Mouse (Mus musculus): ENCODE data around the gene Tcp11l2. TPM values are rescaled to one million over a fixed set of nuclear protein-coding genes. Genes with fewer than 3 reads are reported as not detected.

The Tcp11l2 gene
- polyA plus RNA-seq, 1 experiment, result 8.9 TPM

DNA sequence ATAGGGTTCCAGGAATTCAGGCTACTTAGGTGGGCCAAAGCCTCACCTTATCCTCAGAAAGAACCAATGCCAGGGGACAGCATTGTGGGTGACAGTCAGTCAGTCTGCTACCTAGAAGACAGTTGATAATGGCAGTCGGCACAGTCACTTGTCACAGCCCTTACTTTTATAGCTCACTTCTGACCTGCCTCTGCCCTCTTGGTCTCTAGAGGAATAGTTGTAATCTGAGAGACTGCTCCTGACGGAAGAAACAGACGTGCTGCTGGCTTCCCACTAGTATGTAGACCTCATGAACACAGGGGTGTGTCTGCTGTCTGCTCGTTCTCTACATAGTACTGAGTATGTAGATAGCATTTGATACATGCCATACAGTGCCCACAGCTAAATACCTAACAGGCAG lies 33.9 kb downstream of the Tcp11l2 start:
- Histone ChIP-seq H3K4me1 (ENCODE audit: control insufficient read depth, insufficient read depth, insufficient read length, low read length) (peaks cover 4% of the 10 kb centered on the region), H3K4me3 (ENCODE audit: insufficient read depth, low read depth, low read length) (no peak overlapping the region), H3K27ac (replicated peaks; ENCODE audit: low read depth, low read length) (peak overlapping the region; percentile 31)

DNA sequence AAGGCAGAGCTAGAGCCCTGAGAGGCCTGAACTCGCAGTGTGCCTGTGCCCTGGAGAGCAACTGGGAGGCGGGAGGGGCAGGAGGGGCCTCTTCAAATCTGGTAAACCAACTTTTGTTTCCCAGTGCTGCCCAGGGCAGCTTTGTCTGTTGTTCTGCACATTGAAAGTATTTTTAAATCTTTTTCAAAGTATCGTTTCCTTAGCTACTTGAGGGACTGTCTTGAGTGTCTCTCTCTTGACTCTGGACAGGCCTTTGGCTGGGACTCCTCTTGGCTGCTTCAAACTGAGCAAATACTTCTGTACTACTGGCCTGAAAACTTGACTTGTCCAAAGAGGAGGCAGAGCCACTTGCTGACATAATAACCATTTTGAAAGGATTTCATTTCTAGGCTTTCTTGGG lies 34.4 kb downstream of the Tcp11l2 start:
- Histone ChIP-seq H3K4me1 (ENCODE audit: control insufficient read depth, insufficient read depth, insufficient read length, low read length) (peaks cover 4% of the 10 kb centered on the region), H3K27ac (replicated peaks; ENCODE audit: low read depth, low read length) (peak overlapping the region; percentile 31), H3K4me3 (ENCODE audit: insufficient read depth, low read depth, low read length) (no peak overlapping the region)

DNA sequence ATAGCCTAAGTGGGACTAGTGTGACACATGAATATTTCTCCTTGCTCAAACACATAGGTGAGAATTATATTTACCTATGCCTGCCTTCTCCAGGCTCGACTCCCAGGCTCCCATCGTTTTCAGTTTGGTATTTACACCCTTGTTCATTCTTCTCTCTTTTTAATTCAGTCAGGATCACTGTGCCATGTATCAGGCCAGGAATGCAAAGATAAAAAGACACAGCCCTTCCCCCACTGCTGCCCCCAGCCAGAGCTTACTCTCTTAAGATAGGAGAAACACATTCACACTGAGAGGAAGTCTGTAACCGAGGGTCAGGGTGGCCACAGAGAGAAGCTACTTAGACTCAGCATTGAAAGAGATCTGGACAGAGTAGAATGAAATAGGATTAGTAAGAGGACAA lies 35.2 kb downstream of the Tcp11l2 start:
- Histone ChIP-seq H3K27ac (replicated peaks; ENCODE audit: low read depth, low read length) (no peak overlapping the region), H3K4me1 (ENCODE audit: control insufficient read depth, insufficient read depth, insufficient read length, low read length) (peaks cover 4% of the 10 kb centered on the region), H3K4me3 (ENCODE audit: insufficient read depth, low read depth, low read length) (no peak overlapping the region)

DNA sequence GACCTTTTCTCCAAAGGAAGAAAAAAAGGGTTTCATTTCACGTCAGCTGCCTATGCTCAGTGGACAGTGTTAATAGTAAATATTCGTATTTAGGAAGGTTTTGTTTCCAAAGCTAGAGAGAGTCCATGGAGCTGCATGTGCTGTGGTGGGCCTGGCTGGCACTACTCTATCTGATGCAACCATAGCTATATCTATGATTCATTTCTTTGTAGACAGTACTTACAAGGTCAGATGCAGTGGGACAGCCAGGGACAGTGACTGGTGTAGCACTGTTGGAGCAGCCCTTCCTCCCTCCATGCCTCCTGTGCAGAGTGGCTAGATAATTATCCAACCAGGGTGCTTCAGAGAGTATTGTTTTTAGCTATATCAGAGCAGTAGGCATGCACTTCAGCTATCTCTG lies 35.9 kb downstream of the Tcp11l2 start:
- H3K4me3 ChIP-seq (ENCODE audit: insufficient read depth, low read depth, low read length), result no peak overlapping the region
- H3K27ac ChIP-seq (replicated peaks; ENCODE audit: low read depth, low read length), result no peak overlapping the region
- H3K4me1 ChIP-seq (ENCODE audit: control insufficient read depth, insufficient read depth, insufficient read length, low read length), result peaks cover 4% of the 10 kb centered on the region

DNA sequence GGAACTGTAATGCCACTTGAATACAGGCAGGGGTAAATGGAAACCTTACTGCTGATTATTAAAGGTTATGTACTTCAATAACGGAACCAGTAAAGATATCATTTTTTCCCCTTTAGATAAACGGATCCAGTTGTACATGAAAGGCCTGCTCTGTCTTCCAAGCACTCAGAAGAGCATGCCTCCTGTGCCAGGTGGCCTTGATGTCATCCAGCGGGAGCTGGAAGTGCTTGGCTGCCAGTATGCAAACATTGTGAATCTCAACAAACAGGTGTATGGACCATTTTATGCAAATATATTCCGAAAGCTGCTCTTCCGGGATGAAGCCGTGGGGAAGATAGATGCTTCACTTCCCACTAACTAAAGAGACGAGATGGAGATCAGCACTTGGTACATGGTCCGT lies 36.9 kb downstream of the Tcp11l2 start:
- no peak overlapping the region for H3K4me3 ChIP-seq (ENCODE audit: insufficient read depth, low read depth, low read length)
- peaks cover 4% of the 10 kb centered on the region for H3K4me1 ChIP-seq (ENCODE audit: control insufficient read depth, insufficient read depth, insufficient read length, low read length)
- no peak overlapping the region for H3K27ac ChIP-seq (replicated peaks; ENCODE audit: low read depth, low read length)

DNA sequence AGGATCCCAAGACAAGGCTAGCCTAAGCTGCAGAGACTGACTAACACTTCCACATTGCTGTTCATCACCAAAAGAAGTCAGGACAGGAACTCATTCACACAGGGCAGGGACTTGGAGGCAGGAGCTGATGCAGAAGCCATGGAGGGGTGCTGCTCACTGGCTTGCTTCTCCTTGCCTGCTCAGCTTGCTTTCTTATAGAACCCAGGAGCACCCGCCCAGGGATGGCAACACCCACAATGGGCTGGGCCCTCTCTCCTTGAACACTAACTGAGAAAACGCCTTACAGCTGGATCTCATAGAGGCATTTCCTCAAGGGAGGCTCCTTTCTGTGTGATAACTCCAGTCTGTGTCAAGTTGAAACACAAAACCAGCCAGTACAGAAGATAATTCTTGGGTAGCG lies 38.6 kb downstream of the Tcp11l2 start:
- Histone ChIP-seq H3K4me3 (ENCODE audit: insufficient read depth, low read depth, low read length) (no peak overlapping the region), H3K27ac (replicated peaks; ENCODE audit: low read depth, low read length) (no peak overlapping the region), H3K4me1 (ENCODE audit: control insufficient read depth, insufficient read depth, insufficient read length, low read length) (peaks cover 4% of the 10 kb centered on the region)

DNA sequence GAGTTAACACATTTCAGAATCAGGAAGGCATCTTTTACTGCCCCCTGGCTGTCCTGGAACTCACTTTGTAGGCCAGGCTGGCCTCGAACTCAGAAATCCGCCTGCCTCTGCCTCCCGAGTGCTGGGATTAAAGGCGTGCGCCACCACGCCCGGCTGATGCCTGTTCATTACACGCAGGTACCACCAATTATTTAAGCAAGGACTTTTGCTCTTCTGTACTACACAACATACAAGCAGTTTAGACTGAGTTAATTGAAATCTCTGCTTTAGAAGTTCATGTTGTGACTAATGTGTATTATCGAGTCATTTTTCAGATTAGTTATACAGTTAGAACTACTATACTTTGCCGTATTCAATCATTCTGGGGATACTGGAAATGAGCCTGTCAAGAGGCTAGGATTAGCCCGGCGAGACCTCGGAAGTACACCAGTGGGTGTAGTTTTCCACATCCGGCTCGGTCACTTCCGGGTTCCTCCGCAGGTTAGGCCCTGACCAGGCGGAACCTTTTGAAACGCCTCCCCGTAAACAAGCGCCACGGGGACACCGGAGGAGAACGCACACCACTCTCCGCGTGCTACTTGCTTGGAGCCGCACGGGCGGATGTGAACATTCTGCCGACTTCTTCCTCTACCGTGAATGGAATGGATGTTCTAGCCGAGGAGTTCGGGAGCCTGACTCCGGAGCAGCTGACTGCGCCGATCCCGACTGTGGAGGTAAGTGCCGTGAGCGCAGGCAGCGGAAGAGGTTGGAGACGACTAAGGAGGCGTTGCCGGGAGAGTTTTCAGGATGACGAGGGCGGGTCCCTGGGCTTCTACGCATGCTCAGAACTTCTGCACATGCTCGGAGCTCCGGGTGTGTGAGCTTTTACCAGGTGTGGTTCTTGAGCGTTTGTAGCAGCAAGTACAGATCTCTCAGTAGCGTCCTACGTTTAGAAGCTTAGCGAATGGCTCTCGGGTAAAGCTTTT lies 45.7 kb downstream of the Tcp11l2 start, which contains the start of gene Polr3b:
Gene Polr3b, plus strand, starts transcription at position 467 of the 965 bp plus-strand sequence.
- Histone ChIP-seq H3K4me3 (ENCODE audit: insufficient read depth, low read depth, low read length) (peak within 1 kb of the TSS; percentile 91), H3K27ac (replicated peaks; ENCODE audit: low read depth, low read length) (peak within 1 kb of the TSS; percentile 94), H3K4me1 (ENCODE audit: control insufficient read depth, insufficient read depth, insufficient read length, low read length) (no peaks in the 10 kb centered on the region)

DNA sequence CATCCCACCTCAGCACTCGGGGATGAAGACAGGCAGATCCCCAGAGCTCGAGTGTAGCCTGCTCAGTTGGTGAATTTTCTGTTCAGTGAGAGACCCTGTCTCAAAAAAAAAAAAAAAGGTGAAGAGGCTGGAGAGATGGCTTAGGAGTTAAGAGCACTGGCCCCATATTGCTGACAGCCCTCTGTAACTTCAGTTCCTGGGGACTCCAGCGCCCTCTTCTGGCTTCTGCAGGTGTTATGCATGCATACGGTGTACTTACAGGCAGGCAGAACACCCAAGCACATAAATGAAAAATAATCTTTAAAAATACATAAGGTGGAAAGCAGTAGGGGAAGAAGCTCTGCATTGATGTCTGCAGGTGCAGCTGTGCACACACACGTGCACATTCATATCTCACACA lies 54.8 kb downstream of the Tcp11l2 start:
- H3K27ac ChIP-seq (replicated peaks; ENCODE audit: low read depth, low read length), result no peak overlapping the region
- H3K4me3 ChIP-seq (ENCODE audit: insufficient read depth, low read depth, low read length), result no peak overlapping the region
- no peaks in the 10 kb centered on the region for H3K4me1 ChIP-seq (ENCODE audit: control insufficient read depth, insufficient read depth, insufficient read length, low read length)

DNA sequence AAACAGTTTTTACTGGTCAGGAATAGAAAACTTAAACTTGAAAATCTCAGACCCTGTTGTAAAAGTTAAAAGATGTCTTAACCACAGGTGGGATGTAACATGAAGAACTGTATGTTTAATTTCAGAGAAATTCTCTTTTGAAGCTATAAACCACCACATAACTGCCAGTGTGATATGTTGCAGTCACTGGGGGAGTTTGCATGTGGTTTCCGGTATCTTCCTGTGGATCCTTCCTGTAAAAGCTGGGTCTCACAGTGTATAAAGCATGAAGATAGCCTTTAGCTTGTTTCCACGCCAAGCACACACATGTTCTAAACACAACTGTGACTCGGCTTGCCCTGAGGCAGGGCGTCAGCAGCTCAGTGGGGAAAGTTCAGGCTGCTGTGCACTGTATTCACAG lies 55.6 kb downstream of the Tcp11l2 start:
- Histone ChIP-seq H3K27ac (replicated peaks; ENCODE audit: low read depth, low read length) (no peak overlapping the region), H3K4me1 (ENCODE audit: control insufficient read depth, insufficient read depth, insufficient read length, low read length) (no peaks in the 10 kb centered on the region), H3K4me3 (ENCODE audit: insufficient read depth, low read depth, low read length) (no peak overlapping the region)

DNA sequence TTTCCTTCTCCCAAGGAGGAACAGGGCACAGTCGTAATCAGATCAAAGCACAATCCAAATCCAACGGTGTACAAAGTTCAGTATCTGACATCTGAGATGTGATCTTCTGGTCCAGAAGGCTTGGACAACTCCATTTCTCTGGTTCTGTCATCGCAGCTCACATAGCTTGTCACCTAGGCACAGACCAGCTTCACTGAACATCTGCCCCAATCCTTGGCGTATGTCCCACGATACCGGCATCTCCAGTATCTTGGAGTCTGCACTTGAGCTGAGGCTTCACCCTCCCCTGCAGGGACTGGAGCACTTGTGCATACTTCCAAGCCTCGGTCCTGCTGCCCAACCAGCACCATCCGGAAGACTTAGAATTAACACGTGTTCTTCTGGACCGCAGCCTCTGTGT lies 60.2 kb downstream of the Tcp11l2 start:
- Histone ChIP-seq H3K27ac (replicated peaks; ENCODE audit: low read depth, low read length) (no peak overlapping the region), H3K4me3 (ENCODE audit: insufficient read depth, low read depth, low read length) (no peak overlapping the region)

DNA sequence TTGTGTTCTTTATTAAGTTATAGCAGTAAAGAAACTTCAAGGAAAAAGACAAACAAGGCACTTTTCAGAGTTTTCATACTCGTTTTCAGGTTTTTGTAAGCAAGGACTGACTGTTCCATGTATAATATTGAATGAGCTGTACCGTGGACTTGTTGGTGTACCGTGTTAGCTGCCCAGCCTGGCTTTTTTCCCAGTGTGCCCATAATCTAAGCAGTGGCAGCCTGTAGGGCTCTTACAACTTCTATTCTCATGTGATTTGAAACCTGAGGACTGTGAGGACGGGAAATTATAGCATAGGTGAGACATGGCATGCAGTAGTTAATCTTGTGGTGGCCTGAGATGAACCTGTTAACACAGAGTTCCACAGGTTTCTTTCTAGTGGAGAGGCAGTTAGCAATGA lies 62.0 kb downstream of the Tcp11l2 start:
- Histone ChIP-seq H3K27ac (replicated peaks; ENCODE audit: low read depth, low read length) (no peak overlapping the region), H3K4me3 (ENCODE audit: insufficient read depth, low read depth, low read length) (no peak overlapping the region), H3K4me1 (ENCODE audit: control insufficient read depth, insufficient read depth, insufficient read length, low read length) (no peaks in the 10 kb centered on the region)

More for the DNA sequence above, 60.2 kb downstream of the Tcp11l2 start:
- no peaks in the 10 kb centered on the region for H3K4me1 ChIP-seq (ENCODE audit: control insufficient read depth, insufficient read depth, insufficient read length, low read length)

DNA sequence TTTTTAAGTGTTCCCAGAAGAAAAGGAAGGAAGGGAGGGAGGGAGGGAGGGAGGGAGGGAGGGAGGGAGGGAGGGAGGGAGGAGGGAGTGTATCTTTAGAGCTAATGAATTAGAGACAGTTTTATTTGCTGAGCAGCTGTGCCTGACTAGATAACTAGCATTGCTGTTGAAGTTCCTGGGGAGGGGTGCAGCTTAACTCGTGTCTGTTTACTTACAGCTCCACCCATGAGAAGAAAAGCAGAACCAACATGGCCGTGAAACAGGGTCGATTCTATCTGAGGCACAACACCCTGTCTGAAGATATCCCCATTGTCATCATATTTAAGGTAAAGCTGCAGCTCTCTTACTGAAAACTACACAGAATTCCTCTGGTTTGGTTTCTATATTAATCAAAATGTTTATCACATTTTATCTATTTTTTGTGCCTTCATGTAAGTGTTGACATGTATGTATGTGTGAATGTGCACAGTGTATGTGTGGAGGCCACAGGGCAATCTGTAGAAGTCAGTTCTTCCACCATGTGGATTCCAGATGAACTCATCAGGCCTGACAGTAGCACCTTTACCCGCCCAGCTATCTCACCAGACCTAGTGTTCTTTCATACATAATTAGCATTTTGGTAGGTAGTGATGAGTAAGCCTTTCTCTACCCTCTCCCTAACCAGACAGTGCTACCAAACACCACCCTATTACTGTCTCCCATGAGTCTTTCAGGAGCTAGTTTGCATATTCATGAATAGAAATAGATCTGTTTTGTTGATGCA lies 63.3 kb downstream of the Tcp11l2 start:
- Histone ChIP-seq H3K4me1 (ENCODE audit: control insufficient read depth, insufficient read depth, insufficient read length, low read length) (no peaks in the 10 kb centered on the region), H3K27ac (replicated peaks; ENCODE audit: low read depth, low read length) (no peak overlapping the region), H3K4me3 (ENCODE audit: insufficient read depth, low read depth, low read length) (no peak overlapping the region)

DNA sequence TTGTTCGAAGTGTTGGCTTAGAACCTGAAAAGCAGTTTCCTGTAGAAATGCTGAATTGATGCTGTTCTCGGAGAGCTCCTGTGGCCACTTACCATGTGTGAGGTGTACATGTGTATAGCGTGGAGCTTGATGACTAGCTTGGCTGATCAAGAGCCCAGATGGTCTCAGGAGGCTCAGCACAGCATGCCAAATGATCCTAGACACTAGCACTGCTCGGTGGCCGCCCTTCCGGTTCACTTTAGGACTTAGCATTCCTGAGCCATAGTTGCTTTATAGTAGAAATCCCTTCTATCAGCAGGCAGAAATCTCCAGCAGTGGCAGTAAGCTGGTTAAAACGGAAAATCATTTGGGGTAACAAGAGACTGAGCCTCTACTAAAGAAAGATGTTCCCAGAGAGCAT lies 64.4 kb downstream of the Tcp11l2 start:
- H3K4me1 ChIP-seq (ENCODE audit: control insufficient read depth, insufficient read depth, insufficient read length, low read length), result no peaks in the 10 kb centered on the region
- no peak overlapping the region for H3K27ac ChIP-seq (replicated peaks; ENCODE audit: low read depth, low read length)
- H3K4me3 ChIP-seq (ENCODE audit: insufficient read depth, low read depth, low read length), result no peak overlapping the region

DNA sequence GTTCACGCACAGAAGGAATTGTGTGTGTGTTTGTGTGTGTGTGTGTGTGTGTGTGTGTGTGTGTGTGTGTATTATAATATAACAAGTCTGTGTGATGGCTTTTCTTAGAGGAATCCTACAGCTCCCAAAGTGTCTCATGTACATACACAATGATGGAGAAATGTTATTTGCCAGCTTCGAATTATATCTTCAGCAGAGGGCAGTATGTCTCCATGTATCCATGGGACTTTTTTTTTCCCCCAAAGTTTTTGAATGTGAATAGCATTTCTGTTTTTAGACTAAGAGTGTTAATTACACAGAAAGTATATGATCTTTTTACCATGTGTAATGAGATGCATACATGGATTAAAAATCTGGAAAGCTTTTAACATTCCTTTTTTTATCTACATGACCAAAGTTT lies 65.2 kb downstream of the Tcp11l2 start:
- H3K27ac ChIP-seq (replicated peaks; ENCODE audit: low read depth, low read length), result no peak overlapping the region
- H3K4me1 ChIP-seq (ENCODE audit: control insufficient read depth, insufficient read depth, insufficient read length, low read length), result no peaks in the 10 kb centered on the region
- no peak overlapping the region for H3K4me3 ChIP-seq (ENCODE audit: insufficient read depth, low read depth, low read length)

DNA sequence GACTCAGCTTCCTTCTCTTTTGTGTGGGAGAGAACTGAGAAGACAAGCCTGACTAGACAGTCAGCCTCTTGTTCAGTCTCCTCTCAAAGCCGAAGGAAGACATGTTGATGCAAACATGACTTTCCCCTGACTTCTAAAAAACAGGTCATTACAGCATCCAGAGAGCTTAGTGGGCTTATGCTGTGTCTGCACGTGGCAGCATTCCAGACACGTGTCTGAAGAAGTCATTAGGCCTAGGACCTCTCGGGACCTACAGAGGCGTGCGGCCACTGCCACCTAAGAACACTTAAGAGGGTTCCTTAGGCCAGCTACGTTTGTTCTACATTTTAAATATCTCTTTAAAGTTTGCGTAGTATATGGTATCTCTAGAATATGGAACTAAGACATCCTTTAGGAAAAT lies 69.5 kb downstream of the Tcp11l2 start:
- no peak overlapping the region for H3K27ac ChIP-seq (replicated peaks; ENCODE audit: low read depth, low read length)
- H3K4me3 ChIP-seq (ENCODE audit: insufficient read depth, low read depth, low read length), result no peak overlapping the region
- H3K4me1 ChIP-seq (ENCODE audit: control insufficient read depth, insufficient read depth, insufficient read length, low read length), result peaks cover 5% of the 10 kb centered on the region; the same call in 1 of the 2 replicates

Measured in brown adipose tissue, adult 24 weeks (tissue).